Mouse (Mus musculus) bone marrow macrophage, adult 2 months (primary cell): ENCODE data around the gene Ankfy1.

Experiments
- CTCF ChIP-seq: IDR thresholded peaks from 2 replicates; pipeline ENCODE4 v1.5.1; 2012; ENCODE audit warnings: low read depth, mild to moderate bottlenecking, low read length, moderate library complexity
- POLR2A ChIP-seq: IDR thresholded peaks from 2 replicates; pipeline ENCODE4 v1.6.1; 2012; ENCODE audit warnings: mild to moderate bottlenecking, low read depth, low read length, borderline replicate concordance

GRCm38 (mm10) chr11:72659918-72660317, 29.9 kb upstream of the Ankfy1 start:
- TF ChIP-seq POLR2A (no peak), CTCF (no peak)
